Mouse (Mus musculus) liver, embryonic 18 days (tissue): Measurements from ENCODE around the gene Defa21. TPM values are rescaled to one million over a fixed set of nuclear protein-coding genes. Genes with fewer than 3 reads are reported as not detected.

Experiments
- polyA plus RNA-seq: library from polyadenylated mRNA; depleted of rRNA; stranded (reverse); fragments of >200 nt; gene quantifications from 2 replicates; pipeline ENCODE4 v1.2.3, GENCODE M21; 2012; rRNA removed

Defa21 gene
- polyA plus RNA-seq: not detected in 2 replicates

GRCm38 (mm10) chr8:21025245-21025644, at the start of gene Defa21:
Defa21 (plus strand) TSS chr8:21025545.

DNA sequence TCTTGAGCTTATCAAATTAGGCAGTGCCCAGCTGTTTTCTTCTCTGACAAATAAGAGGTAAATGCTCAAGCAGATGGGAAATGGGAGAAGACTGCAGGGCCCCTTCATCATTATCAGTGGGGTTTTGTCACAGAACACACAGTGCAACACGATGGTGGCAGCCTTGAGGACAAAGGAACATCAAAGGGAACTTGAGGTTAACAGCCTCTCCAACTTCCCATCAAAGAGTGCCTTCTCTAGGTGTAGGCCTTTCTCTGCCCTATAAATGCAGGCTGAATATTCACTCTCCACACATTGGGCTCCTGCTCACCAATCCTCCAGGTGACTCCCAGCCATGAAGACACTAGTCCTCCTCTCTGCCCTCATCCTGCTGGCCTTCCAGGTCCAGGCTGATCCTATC, 29.4 kb downstream of the Defa21 start, which contains the start of gene Defa23:
Gene Defa23, plus strand, starts transcription at position 301 of the 400 bp plus-strand sequence.

GRCm38 (mm10) chr8:21064738-21065137, 39.4 kb downstream of the Defa21 start, which contains the start of gene Defa35:
Defa35 (plus strand) TSS chr8:21065038.

Other genes with a start within 250 kb of the Defa21 start
- gene Defb33, start 132.9 kb upstream of the Defa21 start, polyA plus RNA-seq: not detected in 2 replicates
- gene Gm15056, start 122.9 kb upstream of the Defa21 start, polyA plus RNA-seq: not detected in 2 replicates
- not detected in 2 replicates for gene Gm6040, start 103.5 kb upstream of the Defa21 start, polyA plus RNA-seq
- not detected in 2 replicates for gene AY761185, start 80.8 kb upstream of the Defa21 start, polyA plus RNA-seq
- gene Defa23, start 29.5 kb downstream of the Defa21 start, polyA plus RNA-seq: not detected in 2 replicates
- not detected in 2 replicates for gene Defa35, start 39.5 kb downstream of the Defa21 start, polyA plus RNA-seq
- not detected in 2 replicates for gene Defa25, start 58.9 kb downstream of the Defa21 start, polyA plus RNA-seq
- not detected in 2 replicates for gene Gm14851, start 70.5 kb downstream of the Defa21 start, polyA plus RNA-seq
- gene Defa30, start 109.1 kb downstream of the Defa21 start, polyA plus RNA-seq: not detected in 2 replicates
- not detected in 2 replicates for gene Defa22, start 136.7 kb downstream of the Defa21 start, polyA plus RNA-seq
- gene Defa31, start 166.1 kb downstream of the Defa21 start, polyA plus RNA-seq: not detected in 2 replicates
- not detected in 2 replicates for gene Gm15293, start 176.0 kb downstream of the Defa21 start, polyA plus RNA-seq
- not detected in 2 replicates for gene Gm15292, start 224.2 kb downstream of the Defa21 start, polyA plus RNA-seq